In the genomic region with DNA sequence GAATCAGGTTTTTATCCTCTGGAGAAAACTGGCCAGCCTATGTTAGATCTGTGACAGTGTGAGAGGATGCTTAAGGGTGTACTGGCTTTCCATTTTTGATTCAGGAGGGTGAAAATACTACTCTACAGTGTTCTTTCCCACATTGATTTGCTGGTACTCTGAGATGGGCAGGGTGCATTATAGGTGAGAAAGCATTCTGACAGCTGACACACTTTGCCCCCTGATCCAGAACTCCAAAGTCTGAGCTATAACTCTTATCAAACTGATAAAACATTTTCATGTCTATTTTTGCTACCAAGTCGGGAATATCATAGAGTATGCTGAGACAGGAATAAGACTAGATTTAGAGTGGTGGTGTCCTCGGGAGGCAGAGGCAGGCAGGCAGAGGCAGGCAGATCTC, we compare ENCODE assay signal across 21 mouse cellular contexts.
"Had no signal": no experiment of that assay in that cellular context is flagged by ENCODE, and none has a peak within 500 bp of the region (broad histone marks: within the 10 kb centered on the region; RNA-seq: fewer than 3 reads in every experiment).

No protein-coding gene starts in this region.

- H3K9ac ChIP-seq: limb, embryonic 13.5 days; liver, embryonic 15.5 days; midbrain, embryonic 15.5 days; neural tube, embryonic 13.5 days had no signal

- H3K36me3 ChIP-seq: limb, embryonic 13.5 days; neural tube, embryonic 13.5 days had no signal

- H3K4me3 ChIP-seq: layer of hippocampus, adult 2 months; limb, embryonic 10.5 days; limb, embryonic 13.5 days; liver, embryonic 15.5 days; midbrain, embryonic 15.5 days; neural tube, embryonic 13.5 days had no signal

- H3K27me3 ChIP-seq: liver, embryonic 15.5 days; midbrain, embryonic 15.5 days; neural tube, embryonic 13.5 days had no signal

- DNase-seq: kidney, adult 18-20 months; kidney, adult 9 months; kidney, postnatal 14 days; layer of hippocampus, adult 9-11 months; liver; lung, adult 2 months; lung, postnatal 14 days; lung, postnatal 4 days; retina, postnatal 1 day; right cerebral cortex, postnatal 25 days; thymus, adult 2 months; thymus, postnatal 14 days; thymus, postnatal 4 days had no signal

- H3K4me2 ChIP-seq: limb, embryonic 13.5 days; midbrain, embryonic 15.5 days; neural tube, embryonic 13.5 days had no signal

- ATAC-seq: inflammation-experienced regulatory T-cells, adult 6 months; midbrain, embryonic 15.5 days had no signal

- H3K27ac ChIP-seq: layer of hippocampus, adult 2 months; limb, embryonic 10.5 days; limb, embryonic 13.5 days; liver, embryonic 15.5 days; midbrain, embryonic 15.5 days; neural tube, embryonic 13.5 days; stomach, postnatal 0 days had no signal

- H3K9me3 ChIP-seq: limb, embryonic 10.5 days; limb, embryonic 13.5 days; liver, embryonic 15.5 days; midbrain, embryonic 15.5 days; neural tube, embryonic 13.5 days had no signal
